Mouse (Mus musculus): ENCODE data around the gene Cby3. TPM values are rescaled to one million over a fixed set of nuclear protein-coding genes. Genes with fewer than 3 reads are reported as not detected.

Cby3 gene
- total RNA-seq, 2 experiments from 2014 or later = 1.7 TPM; not detected in 1

DNA sequence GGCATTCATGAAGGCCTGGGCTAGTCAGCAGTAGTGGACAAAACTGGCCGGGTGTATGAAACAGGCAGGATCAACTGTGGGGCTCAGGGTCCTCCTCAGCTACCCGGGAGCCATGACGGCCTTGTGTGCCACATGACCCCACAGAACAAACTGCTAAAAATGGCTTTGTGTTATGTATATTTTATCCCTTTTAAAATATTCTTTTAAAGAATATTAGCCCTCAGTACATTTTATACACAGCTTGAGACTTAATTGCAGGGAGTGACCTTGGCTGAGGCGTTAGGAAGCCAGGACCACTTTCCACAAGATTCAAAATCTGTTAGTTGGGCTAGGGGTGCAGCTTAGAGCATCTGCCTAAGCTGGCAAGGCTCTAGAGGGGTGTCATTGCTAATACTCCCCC lies 16.7 kb downstream of the Cby3 start:
- no peak for DNase-seq (ENCODE audit: low spot score in 2 of 2)
- Histone ChIP-seq H3K4me3 (no peak overlapping the region), H3K27ac (peak overlapping the region; percentile 85)
- TF ChIP-seq CTCF (conservative IDR thresholded peaks at IDR 0.05) = no peak

GRCm38 (mm10) chr11:50371399-50371841 lies 17.2 kb downstream of the Cby3 start:
- TF ChIP-seq CTCF (conservative IDR thresholded peaks at IDR 0.05) = peak; percentile 73
- peak in 1 of 2 experiments; percentile 57 for DNase-seq (ENCODE audit: low spot score in 2 of 2)
- peak overlapping the region; percentile 60 for H3K4me3 ChIP-seq
- peak overlapping the region; percentile 85 for H3K27ac ChIP-seq

DNA sequence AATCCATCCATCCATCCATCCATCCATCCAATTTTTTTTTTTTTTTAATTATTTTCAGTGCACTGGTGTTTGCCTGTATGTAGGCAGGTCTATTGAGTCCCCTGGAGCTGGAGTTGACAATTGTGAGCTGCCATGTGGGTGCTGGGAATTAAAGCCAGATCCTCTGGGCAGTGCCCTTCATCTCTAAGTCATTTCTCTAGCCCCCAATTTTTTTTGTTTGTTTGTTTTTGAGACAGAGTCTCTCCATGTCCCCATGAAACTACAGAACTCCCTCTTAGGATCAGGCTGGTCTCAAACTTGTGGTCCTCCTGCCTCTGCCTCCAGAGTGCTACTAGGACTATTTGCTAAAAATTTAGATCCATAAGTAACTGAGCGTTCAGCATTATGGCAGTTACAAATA lies 17.6 kb downstream of the Cby3 start:
- Histone ChIP-seq H3K4me3 (peak overlapping the region; percentile 60; the same call in 1 of the 2 replicates), H3K27ac (peak overlapping the region; percentile 85)
- no peak for DNase-seq (ENCODE audit: low spot score in 2 of 2)
- no peak for TF ChIP-seq CTCF (conservative IDR thresholded peaks at IDR 0.05)

DNA sequence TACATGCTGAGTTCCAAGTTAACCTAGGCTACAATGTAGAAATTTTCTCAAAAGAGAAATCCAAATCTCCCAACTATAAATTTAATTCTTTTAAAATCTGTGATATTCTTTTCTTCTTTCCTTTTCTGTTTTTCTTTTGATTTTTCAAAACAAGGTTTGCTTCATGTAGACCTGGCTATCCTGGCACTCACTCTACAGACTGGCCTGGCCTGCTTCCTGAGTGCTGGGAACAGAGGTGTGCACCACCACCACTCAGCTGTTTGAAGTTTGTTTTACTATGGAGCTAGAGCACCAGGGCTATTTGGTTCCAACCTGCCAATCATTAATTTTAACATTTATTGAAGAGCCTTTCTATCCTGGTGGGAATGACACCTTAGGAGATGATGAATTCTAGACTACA lies 18.8 kb downstream of the Cby3 start:
- TF ChIP-seq CTCF (conservative IDR thresholded peaks at IDR 0.05) = no peak
- Histone ChIP-seq H3K4me3 (no peak overlapping the region), H3K27ac (no peak overlapping the region)
- DNase-seq (ENCODE audit: low spot score in 2 of 2) = no peak

DNA sequence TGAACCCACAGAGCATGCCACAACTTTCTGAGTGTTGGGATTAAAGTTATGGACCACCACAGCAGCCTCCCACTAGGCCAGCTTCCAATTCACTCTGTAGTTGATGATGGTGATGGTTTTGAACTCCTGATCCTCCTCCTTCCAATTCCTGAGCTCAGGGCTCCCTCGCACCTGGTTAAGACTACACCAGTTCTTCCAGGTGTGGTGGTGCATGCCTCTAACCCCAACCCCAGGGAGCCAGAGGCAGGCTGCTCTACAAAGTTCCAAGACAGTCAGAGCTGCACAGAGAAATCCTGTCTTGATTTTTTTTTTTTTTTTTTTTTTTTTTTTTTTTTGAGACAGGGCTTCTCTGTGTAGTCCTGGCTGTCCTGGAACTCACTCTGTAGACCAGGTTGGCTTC lies 19.4 kb downstream of the Cby3 start:
- no peak for DNase-seq (ENCODE audit: low spot score in 2 of 2)
- TF ChIP-seq CTCF (conservative IDR thresholded peaks at IDR 0.05) = no peak
- Histone ChIP-seq H3K27ac (no peak overlapping the region), H3K4me3 (no peak overlapping the region)

GRCm38 (mm10) chr11:50374286-50375015 lies 20.2 kb downstream of the Cby3 start:
- Histone ChIP-seq H3K27ac (no peak overlapping the region), H3K4me3 (no peak overlapping the region)
- no peak for DNase-seq (ENCODE audit: low spot score in 2 of 2)

GRCm38 (mm10) chr11:50375421-50375820 lies 21.2 kb downstream of the Cby3 start:
- no peak for TF ChIP-seq CTCF (conservative IDR thresholded peaks at IDR 0.05)
- DNase-seq (ENCODE audit: low spot score in 2 of 2) = no peak
- H3K4me3 ChIP-seq = no peak overlapping the region
- H3K27ac ChIP-seq = no peak overlapping the region

More at GRCm38 (mm10) chr11:50374286-50375015, 20.2 kb downstream of the Cby3 start:
- no peak for TF ChIP-seq CTCF (conservative IDR thresholded peaks at IDR 0.05)

DNA sequence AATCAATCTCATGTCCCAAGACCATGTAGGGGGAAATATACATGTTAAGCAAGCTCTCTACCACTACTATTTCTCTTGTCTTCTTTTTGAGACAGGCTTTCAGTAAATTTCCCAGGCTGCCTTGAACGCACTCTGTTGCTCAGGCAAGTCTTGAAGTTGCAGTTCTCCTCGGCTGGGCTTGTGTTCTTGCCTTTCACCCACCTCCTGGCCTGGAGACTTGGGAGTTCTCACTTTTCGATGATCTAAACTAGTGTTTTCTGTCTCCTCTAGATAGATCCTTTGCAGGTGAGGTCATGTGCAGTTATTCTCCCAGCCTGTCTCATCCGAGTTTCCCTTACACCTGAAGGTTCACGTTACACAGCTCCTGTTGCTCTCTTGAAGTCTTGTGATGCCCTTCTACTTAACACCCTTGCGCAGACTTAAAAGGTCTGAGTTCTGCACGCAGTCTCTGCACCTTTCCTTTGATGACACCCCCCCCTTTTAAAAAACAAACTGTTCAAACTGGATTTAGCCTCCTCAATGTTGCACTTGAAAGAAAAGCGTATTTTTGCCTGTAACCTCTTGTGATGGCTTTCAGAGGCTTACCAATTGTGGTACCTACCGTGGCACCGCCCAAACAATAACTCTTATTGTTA lies 22.0 kb downstream of the Cby3 start:
- no peak for TF ChIP-seq CTCF (conservative IDR thresholded peaks at IDR 0.05)
- Histone ChIP-seq H3K4me3 (peak overlapping the region; percentile 81), H3K27ac (peak overlapping the region; percentile 100)
- DNase-seq (ENCODE audit: low spot score in 2 of 2) = no peak

GRCm38 (mm10) chr11:50376911-50377891 lies 22.9 kb downstream of the Cby3 start, which contains the start of gene Hnrnph1:
TSS of gene Hnrnph1 (plus strand) at chr11:50376990.
- DNase-seq (ENCODE audit: low spot score in 2 of 2) = peak; percentile 98 to 99
- H3K4me3 ChIP-seq = peak within 1 kb of the TSS; percentile 81
- TF ChIP-seq CTCF (conservative IDR thresholded peaks at IDR 0.05) = no peak
- H3K27ac ChIP-seq = peak within 1 kb of the TSS; percentile 100

- peak; percentile 96 for TF ChIP-seq CTCF (conservative IDR thresholded peaks at IDR 0.05)
- peak; percentile 67 to 85 for DNase-seq (ENCODE audit: low spot score in 2 of 2)
- H3K4me3 ChIP-seq = peak overlapping the region; percentile 81
- H3K27ac ChIP-seq = peak overlapping the region; percentile 100
Measured at GRCm38 (mm10) chr11:50377892-50378684, 23.8 kb downstream of the Cby3 start.

DNA sequence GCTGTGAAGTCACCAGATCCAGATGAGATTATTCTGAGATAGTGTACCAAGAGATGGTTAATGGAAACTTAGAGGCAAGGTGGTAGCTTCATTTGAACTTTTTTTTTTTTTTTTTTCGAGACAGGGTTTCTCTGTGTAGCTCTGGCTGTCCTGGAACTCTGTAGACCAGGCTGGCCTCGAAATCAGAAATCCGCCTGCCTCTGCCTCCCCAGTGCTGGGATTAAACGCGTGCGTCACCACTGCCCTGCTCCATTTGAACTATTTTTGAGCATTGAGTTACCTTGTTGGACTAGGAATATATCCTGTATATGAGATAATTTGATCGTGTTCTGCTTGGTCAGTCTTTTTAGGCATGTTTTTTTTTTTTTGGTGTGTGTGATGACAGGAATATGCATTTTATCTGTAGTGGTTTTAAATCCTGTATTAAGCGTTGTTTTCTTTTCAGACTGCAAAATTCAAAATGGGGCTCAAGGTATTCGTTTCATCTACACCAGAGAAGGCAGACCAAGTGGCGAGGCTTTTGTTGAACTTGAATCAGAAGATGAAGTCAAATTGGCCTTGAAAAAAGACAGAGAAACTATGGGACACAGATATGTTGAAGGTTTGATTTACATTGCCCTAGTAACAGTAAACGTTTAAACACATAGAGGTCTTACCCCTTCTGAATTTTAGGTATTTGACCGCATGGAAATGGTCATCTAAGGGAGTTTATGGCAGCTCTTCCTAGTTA lies 24.9 kb downstream of the Cby3 start:
- DNase-seq (ENCODE audit: low spot score in 2 of 2) = no peak
- Histone ChIP-seq H3K27ac (peak overlapping the region; percentile 100; the same call in 1 of the 2 replicates), H3K4me3 (peak overlapping the region; percentile 81)
- no peak for TF ChIP-seq CTCF (conservative IDR thresholded peaks at IDR 0.05)
